Mouse (Mus musculus) megakaryocyte, embryonic 14.5 days (primary cell): ENCODE measurements around the gene Ddt.

Source experiments
- FLI1 ChIP-seq: IDR thresholded peaks from 2 replicates; pipeline ENCODE4 v1.6.1; 2012; ENCODE audit warnings: low read length, inconsistent platforms, mixed read lengths
- GATA1 ChIP-seq: IDR thresholded peaks from 3 replicates; pipeline ENCODE4 v1.6.1; 2012; ENCODE audit warnings: mixed read lengths, low read length, inconsistent platforms, borderline replicate concordance

GRCm38 (mm10) chr10:75785442-75785841 lies 12.2 kb upstream of the Ddt start:
- no peak for TF ChIP-seq FLI1
- TF ChIP-seq GATA1 = no peak
